Mouse (Mus musculus) CD4-positive helper T cell, adult 2 months (primary cell): Measurements from ENCODE around the gene Grhl1.

Experiments
- DNase-seq: peaks from one replicate; pipeline ENCODE4 v3.0.0-alpha.2; 2012; ENCODE audit warnings: low read depth, missing footprints, low spot score

Grhl1 gene

DNA sequence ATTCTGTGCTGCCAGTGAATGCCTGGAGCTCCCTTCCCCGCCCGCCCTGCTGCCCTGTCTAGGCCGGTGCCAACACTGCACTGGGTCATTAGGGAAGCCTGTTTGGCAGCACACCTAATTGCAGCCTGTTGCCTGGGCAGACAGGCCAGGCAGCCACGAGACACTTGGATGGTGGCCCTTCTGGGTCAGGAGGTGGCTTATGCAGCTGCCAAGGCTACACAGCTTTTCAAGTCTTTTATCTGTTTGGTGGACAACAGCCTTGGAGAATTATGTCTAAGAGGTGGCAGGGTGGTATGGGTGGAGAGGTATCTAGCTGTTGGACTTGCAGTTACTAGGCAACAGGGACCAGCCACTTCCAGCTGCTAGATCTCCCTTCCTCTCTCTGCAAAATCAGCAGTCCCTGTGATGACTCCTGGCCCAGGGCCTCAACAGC lies 70.3 kb downstream of the Grhl1 start:
- no peak for DNase-seq

GRCm38 (mm10) chr12:24644125-24644571 lies 72.1 kb downstream of the Grhl1 start:
- DNase-seq: no peak

DNA sequence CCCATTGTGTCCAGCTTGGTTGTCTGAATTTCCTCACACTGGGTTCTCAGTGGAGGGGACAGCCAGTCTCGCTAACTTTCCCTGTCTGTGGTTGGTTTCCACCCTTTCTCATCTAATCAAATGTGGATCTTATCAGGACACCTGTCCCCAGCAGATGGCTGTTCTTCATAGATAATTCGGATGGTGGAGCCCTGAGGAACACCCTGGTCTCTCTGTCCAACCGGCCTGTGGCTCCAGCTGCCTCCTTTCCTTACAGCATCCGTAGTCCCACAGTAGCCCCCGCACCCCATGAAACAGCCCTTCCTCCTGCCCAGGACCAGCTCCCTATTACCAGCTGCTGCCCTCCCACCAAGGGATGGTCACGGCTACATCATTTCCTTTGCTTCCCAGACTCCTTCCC lies 73.8 kb downstream of the Grhl1 start:
- no peak for DNase-seq

- DNase-seq: no peak
Observed at GRCm38 (mm10) chr12:24648094-24648493, 76.0 kb downstream of the Grhl1 start.

DNA sequence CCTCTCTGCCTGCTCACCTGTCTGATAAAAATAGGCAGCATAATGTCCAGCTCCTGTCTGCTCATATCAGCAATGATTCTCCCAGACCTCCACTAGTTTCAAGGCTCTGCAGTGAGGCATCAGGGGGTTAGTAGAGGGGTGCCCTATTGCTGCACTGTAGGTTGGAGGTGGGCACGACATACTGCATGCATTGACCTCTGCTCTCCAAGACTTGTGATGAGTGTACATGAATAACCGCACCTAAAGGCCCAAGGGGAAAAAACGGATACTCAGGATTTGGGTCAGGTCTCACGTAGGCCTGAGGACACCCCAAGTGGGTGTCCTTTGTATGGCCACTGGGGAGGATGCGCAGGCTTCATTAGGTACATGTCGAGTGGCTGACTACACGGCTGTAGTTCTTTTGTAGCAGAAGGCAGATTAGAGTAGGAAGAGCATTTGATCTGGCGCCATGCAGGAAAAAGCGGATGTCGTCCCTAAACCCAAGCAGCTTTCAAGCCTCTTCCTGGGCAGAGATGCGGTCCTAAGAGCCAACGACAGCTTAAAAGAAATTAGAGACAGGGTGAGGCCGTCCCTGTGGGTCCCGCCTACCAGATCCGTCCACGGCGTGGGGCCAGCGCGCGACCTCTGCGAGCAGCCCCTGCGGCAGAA lies 78.5 kb downstream of the Grhl1 start:
- DNase-seq: no peak

DNA sequence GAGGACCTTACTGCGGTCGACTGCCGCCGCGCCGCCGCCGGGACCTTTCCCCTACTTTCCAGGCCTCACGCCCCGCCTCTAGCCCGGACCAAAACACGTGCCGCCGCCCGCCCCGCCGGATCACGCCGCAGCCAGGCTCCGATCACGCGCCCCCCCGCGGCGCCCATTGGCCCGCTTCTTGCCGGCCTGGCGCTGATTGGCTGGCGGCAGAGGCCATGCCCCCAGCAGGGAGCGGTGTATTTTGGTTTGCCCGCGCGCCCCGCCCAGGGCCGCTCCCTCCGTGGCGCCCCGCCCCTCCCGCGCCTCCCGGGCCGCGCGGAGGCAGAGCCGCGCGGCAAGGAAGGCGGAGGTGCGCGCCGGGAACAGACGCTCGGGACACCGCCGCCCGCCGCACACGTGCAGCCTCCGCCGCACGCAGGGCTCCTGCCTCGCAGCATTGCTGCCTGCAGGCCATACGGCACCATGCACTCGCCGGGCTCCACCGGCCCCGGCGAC lies 79.0 kb downstream of the Grhl1 start, which contains the start of gene Klf11:
Gene Klf11, plus strand, starts transcription at position 212 of the 495 bp plus-strand sequence.
- peak; percentile 98 for DNase-seq

- peak; percentile 94 for DNase-seq
Observed at GRCm38 (mm10) chr12:24651642-24652342, 79.7 kb downstream of the Grhl1 start.

DNA sequence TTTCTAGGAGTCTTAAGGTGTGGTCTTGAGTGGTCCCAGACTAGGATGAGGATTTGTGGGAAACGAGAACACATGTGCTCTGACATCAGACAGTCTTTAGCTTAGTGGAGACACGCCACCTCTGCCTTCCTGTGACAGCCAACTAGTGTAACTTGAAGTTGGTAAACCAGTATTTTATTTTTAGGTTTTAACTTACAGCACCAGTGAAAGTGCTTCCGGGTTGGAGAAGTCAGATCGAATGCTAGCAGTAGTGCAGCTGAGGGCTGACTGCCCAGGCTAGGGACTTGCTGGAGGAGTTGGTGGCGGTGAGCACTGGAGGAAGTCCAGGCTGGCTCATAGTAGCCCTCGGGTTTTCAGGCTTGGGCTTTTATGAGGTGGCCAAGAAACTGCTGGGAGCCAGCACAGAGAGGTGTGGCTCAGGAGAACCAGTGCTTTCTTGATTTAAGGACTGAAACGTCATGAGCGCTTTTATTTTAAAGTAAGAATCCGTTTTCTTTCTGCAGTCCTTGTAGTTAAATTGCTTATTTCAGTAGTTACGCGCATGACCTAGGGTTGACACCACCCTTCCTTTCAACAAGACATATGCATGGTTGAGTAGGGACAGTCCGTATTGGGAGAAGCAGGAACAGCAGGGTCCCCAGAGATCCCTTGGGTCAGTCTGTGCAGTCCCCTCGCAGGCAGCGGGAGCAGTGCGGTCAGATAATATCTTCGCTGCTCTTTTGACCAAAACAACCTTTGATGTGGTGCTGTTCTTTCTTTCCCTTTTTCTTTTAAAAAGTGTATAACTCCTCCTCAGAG lies 82.2 kb downstream of the Grhl1 start:
- DNase-seq: no peak

DNA sequence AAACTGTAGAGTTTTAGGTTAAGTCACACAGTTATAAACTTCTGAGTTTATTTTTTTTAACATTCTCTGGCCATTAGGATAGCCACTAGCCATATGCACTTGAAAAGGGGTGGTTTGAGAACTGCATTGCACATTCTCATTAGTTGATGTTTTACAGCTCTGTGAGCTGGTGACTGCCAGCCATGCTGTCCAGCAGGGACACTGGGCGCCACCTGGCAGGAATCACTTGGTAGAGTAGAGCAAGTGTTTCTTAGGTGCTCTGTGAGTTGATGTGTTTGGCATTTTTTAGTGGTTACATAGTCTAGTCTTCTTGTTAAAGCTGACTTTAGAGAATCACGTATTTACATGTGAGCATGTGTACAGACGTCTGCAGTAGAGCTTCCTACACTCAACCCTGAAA lies 84.4 kb downstream of the Grhl1 start:
- DNase-seq: no peak

- no peak for DNase-seq
Observed at GRCm38 (mm10) chr12:24658998-24659397, 86.9 kb downstream of the Grhl1 start.

DNA sequence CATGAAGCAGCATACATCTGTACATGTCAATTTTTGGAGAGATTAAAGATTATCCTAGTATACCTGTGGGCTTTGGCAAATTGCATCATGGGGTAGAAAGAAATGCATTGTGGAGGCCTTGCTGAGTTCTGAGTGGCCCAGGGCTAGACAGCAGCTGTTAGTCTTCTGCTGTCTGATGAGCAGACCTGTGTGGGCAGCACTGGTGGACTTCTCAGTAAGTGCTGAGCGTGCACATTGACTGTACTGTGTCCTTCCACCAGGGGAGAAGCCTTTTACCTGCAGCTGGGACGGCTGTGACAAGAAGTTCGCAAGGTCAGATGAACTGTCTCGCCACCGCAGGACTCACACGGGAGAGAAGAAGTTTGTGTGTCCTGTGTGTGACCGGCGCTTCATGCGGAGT lies 87.8 kb downstream of the Grhl1 start:
- DNase-seq: no peak

DNA sequence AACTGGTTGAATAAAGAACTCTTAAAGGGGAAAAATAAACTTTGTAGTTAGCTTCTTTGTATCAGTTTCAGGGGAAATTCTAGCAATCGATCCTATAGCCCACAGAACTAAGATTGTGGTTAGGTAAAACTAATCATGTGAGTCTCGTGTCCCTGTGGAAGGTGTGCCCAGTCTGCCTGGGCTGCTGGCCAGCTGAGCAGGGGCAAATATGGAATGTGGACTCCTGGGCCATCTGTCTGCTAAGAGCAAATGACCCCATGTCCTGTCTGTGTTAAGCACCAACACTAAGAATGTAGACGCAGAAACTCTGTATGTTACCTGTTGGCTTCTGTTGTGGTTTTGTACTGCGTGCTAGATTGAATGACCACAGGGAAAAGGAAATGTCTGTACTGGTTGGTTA lies 89.0 kb downstream of the Grhl1 start:
- DNase-seq: no peak

DNA sequence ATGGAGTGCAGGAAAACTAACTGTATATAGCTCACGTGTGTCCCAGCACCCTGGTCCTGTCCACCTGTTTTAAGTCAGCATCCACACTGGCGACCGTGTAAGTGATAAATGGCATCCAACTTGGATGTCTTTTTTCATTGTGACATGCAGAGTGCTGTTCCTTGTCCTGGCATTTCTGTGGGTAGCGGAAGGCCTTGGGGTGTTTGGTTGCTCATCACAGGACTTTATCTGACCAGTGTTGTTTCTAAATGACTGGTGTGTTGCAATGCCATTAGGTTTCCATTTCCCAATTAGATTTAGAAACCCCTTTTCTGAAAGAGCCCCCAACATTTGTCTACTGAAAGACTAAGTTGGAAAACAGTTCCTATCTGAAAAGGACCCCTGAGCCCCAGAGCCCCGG lies 90.0 kb downstream of the Grhl1 start:
- DNase-seq: no peak
